Comparison of ENCODE assay signal across 8 mouse cellular contexts in genomic region chr8:11187581-11188271, GRCm38 (mm10).
A peak's percentile ranks its signal among the peaks of the same experiment; 100 is the strongest.
DNase-seq lines count a peak whose midpoint lies in the region; ATAC-seq and TF ChIP-seq lines count a peak whose summit lies in the region.

No protein-coding gene starts in this region.

- H3K9ac ChIP-seq in heart, embryonic 16.5 days (ENCODE audit: low read length): peak overlapping the region; percentile 72
- H3K9ac ChIP-seq in liver, embryonic 13.5 days: no peak overlapping the region
- peak overlapping the region; percentile 70 for H3K9ac ChIP-seq in stomach, embryonic 16.5 days (ENCODE audit: low read length)

- peak overlapping the region; percentile 35 for H3K4me3 ChIP-seq in bone marrow macrophage, adult 2 months (ENCODE audit: insufficient read depth, low read length)
- peak overlapping the region; percentile 46 for H3K4me3 ChIP-seq in heart, embryonic 16.5 days (ENCODE audit: low read length)
- peak overlapping the region; percentile 16 for H3K4me3 ChIP-seq in liver, embryonic 13.5 days (replicated peaks)
- H3K4me3 ChIP-seq in stomach, embryonic 16.5 days (replicated peaks; ENCODE audit: low read length): peak overlapping the region; percentile 49

- H3K36me3 ChIP-seq in heart, embryonic 16.5 days (ENCODE audit: control insufficient read depth, insufficient read depth): no peaks in the 10 kb centered on the region
- no peaks in the 10 kb centered on the region for H3K36me3 ChIP-seq in liver, embryonic 13.5 days
- no peaks in the 10 kb centered on the region for H3K36me3 ChIP-seq in stomach, embryonic 16.5 days (ENCODE audit: control insufficient read depth, insufficient read depth, low read length)

- TF ChIP-seq POLR2A in bone marrow macrophage, adult 2 months (IDR thresholded peaks at IDR 0.05; ENCODE audit: borderline replicate concordance, low read depth, low read length): no peak

- H3K27ac ChIP-seq in bone marrow macrophage, adult 2 months (ENCODE audit: insufficient read depth, low read depth, low read length): no peak overlapping the region
- no peak overlapping the region for H3K27ac ChIP-seq in heart, embryonic 16.5 days (ENCODE audit: low read length)
- no peak overlapping the region for H3K27ac ChIP-seq in liver, embryonic 13.5 days
- H3K27ac ChIP-seq in stomach, embryonic 16.5 days (ENCODE audit: low read length): no peak overlapping the region

- peak; percentile 88 for TF ChIP-seq CTCF in bone marrow macrophage, adult 2 months (IDR thresholded peaks at IDR 0.05; ENCODE audit: low read depth, low read length)

- peaks cover 3% of the 10 kb centered on the region; the same call in 1 of the 2 replicates for H3K27me3 ChIP-seq in heart, embryonic 16.5 days (ENCODE audit: control insufficient read depth, insufficient read depth, low read length)
- H3K27me3 ChIP-seq in liver, embryonic 13.5 days: peaks cover 27% of the 10 kb centered on the region
- peaks cover 10% of the 10 kb centered on the region; the same call in 1 of the 2 replicates for H3K27me3 ChIP-seq in stomach, embryonic 16.5 days (ENCODE audit: control insufficient read depth, insufficient read depth, low read length)

- ATAC-seq in erythroblast, adult 5-6 weeks (replicated peaks; ENCODE audit: low FRiP score, poor library complexity, severe bottlenecking): 0 out of 2 replicates have a peak, but pooled peaks have one; percentile 55
- ATAC-seq in heart, embryonic 16.5 days (replicated peaks; ENCODE audit: extremely low read depth, insufficient read depth, low FRiP score): peak; percentile 19; the same call in 1 of the 2 replicates
- no peak; the same call in 1 of the 2 replicates for ATAC-seq in liver, embryonic 13.5 days (ENCODE audit: low read depth)
- ATAC-seq in stomach, embryonic 16.5 days (ENCODE audit: insufficient read depth, low FRiP score): peak; percentile 57; the same call in 1 of the 2 replicates

- H3K4me1 ChIP-seq in bone marrow macrophage, adult 2 months (ENCODE audit: control insufficient read depth, insufficient read depth, low read length): no peaks in the 10 kb centered on the region
- peaks cover 41% of the 10 kb centered on the region for H3K4me1 ChIP-seq in heart, embryonic 16.5 days (ENCODE audit: control insufficient read depth, insufficient read depth, low read length)
- 0 out of 2 replicates have a peak, but pooled peaks cover 8% of the 10 kb centered on the region for H3K4me1 ChIP-seq in liver, embryonic 13.5 days (replicated peaks)
- peaks cover 7% of the 10 kb centered on the region for H3K4me1 ChIP-seq in stomach, embryonic 16.5 days (ENCODE audit: control insufficient read depth, insufficient read depth, low read length)

- 2% methylated on average over 46 of the region's 46 CpGs for WGBS in heart, embryonic 16.5 days
- 3% methylated on average over 46 of the region's 46 CpGs for WGBS in liver, embryonic 13.5 days (ENCODE audit: insufficient replicate concordance)
- WGBS in stomach, embryonic 16.5 days: 1% methylated on average over 46 of the region's 46 CpGs

- H3K4me2 ChIP-seq in heart, embryonic 16.5 days (ENCODE audit: low read depth, low read length): peak overlapping the region; percentile 78
- H3K4me2 ChIP-seq in liver, embryonic 13.5 days: peak overlapping the region; percentile 59
- H3K4me2 ChIP-seq in stomach, embryonic 16.5 days (ENCODE audit: low read depth, low read length): peak overlapping the region; percentile 72

- DNase-seq in CD4-positive helper T cell, adult 2 months (ENCODE audit: low read depth, low spot score): peak; percentile 24
- peak; percentile 57 to 68 for DNase-seq in kidney, postnatal 25 days
- peak; percentile 24 for DNase-seq in liver, embryonic 13.5 days
- DNase-seq in natural killer cell, adult 2 months (ENCODE audit: low spot score in 2 of 2): peak; percentile 52 to 75

- no peaks in the 10 kb centered on the region for H3K9me3 ChIP-seq in heart, embryonic 16.5 days (replicated peaks; ENCODE audit: control insufficient read depth, low read length)
- no peaks in the 10 kb centered on the region for H3K9me3 ChIP-seq in liver, embryonic 13.5 days (replicated peaks)
- H3K9me3 ChIP-seq in stomach, embryonic 16.5 days (replicated peaks; ENCODE audit: control insufficient read depth, low read length): no peaks in the 10 kb centered on the region
